Comparison of ENCODE assay signal across 8 mouse cellular contexts in genomic region chr17:35918276-35919059, GRCm38 (mm10). TPM values are rescaled to one million over a fixed set of nuclear protein-coding genes. Genes with fewer than 3 reads are reported as not detected.
DNase-seq lines count a peak whose midpoint lies in the region; ATAC-seq and TF ChIP-seq lines count a peak whose summit lies in the region.

No protein-coding gene starts in this region.

- peak; percentile 51 for DNase-seq in layer of hippocampus, adult 9-10 months (ENCODE audit: low spot score)
- no peak for DNase-seq in layer of hippocampus, adult 9-11 months
- peak; percentile 40 to 42 for DNase-seq in adrenal gland, postnatal 36 days
- peak; percentile 86 for DNase-seq in intestine, embryonic 14.5 days (ENCODE audit: low spot score)
- no peak for DNase-seq in liver, embryonic 14.5 days (ENCODE audit: low read depth in 3 of 3, low spot score in 3 of 3)
- DNase-seq in urinary bladder, adult 18-20 months (ENCODE audit: low spot score in 2 of 2) = no peak

- H3K4me3 ChIP-seq in forebrain, embryonic 12.5 days (replicated peaks) = peak overlapping the region; percentile 68
- H3K4me3 ChIP-seq in intestine, embryonic 14.5 days (ENCODE audit: low read depth, low read length) = peak overlapping the region; percentile 60
- H3K4me3 ChIP-seq in liver, embryonic 14.5 days (ENCODE audit: insufficient read depth in 1 of 2, low read depth in 2 of 2, low read length in 2 of 2) = peak overlapping the region; percentile 86 to 88
- peak overlapping the region; percentile 73 for H3K4me3 ChIP-seq in neural tube, embryonic 15.5 days (replicated peaks)

- H3K9ac ChIP-seq in forebrain, embryonic 12.5 days = peak overlapping the region; percentile 98
- peak overlapping the region; percentile 100 for H3K9ac ChIP-seq in intestine, embryonic 14.5 days (ENCODE audit: low read length)
- H3K9ac ChIP-seq in liver, embryonic 14.5 days (replicated peaks) = peak overlapping the region; percentile 100
- peak overlapping the region; percentile 80 for H3K9ac ChIP-seq in neural tube, embryonic 15.5 days (replicated peaks)

- peak overlapping the region; percentile 99 for H3K27ac ChIP-seq in forebrain, embryonic 12.5 days
- peak overlapping the region; percentile 99 for H3K27ac ChIP-seq in intestine, embryonic 14.5 days (ENCODE audit: low read depth)
- H3K27ac ChIP-seq in liver, embryonic 14.5 days = peak overlapping the region; percentile 97
- H3K27ac ChIP-seq in neural tube, embryonic 15.5 days (replicated peaks) = peak overlapping the region; percentile 99

- H3K36me3 ChIP-seq in forebrain, embryonic 12.5 days (replicated peaks) = peaks cover 17% of the 10 kb centered on the region
- H3K36me3 ChIP-seq in intestine, embryonic 14.5 days (ENCODE audit: control insufficient read depth, insufficient read depth, low read length) = peaks cover 26% of the 10 kb centered on the region
- peaks cover 23% of the 10 kb centered on the region for H3K36me3 ChIP-seq in liver, embryonic 14.5 days (replicated peaks; ENCODE audit: control insufficient read depth, insufficient read depth, low read depth)
- H3K36me3 ChIP-seq in neural tube, embryonic 15.5 days = peaks cover 4% of the 10 kb centered on the region

- TF ChIP-seq EP300 in liver, embryonic 14.5 days (IDR thresholded peaks at IDR 0.05; ENCODE audit: low read depth) = peak; percentile 42

- H3K9me3 ChIP-seq in forebrain, embryonic 12.5 days = no peaks in the 10 kb centered on the region
- no peaks in the 10 kb centered on the region for H3K9me3 ChIP-seq in intestine, embryonic 14.5 days (ENCODE audit: control insufficient read depth, low read length)
- no peaks in the 10 kb centered on the region for H3K9me3 ChIP-seq in liver, embryonic 14.5 days (ENCODE audit: control insufficient read depth, low read length)
- H3K9me3 ChIP-seq in neural tube, embryonic 15.5 days (replicated peaks) = no peaks in the 10 kb centered on the region

- peak overlapping the region; percentile 72 for H3K4me2 ChIP-seq in forebrain, embryonic 12.5 days
- H3K4me2 ChIP-seq in intestine, embryonic 14.5 days (ENCODE audit: low read length) = peak overlapping the region; percentile 90
- peak overlapping the region; percentile 96 for H3K4me2 ChIP-seq in liver, embryonic 14.5 days (ENCODE audit: low read depth)
- H3K4me2 ChIP-seq in neural tube, embryonic 15.5 days = peak overlapping the region; percentile 78

- WGBS in forebrain, embryonic 12.5 days = 0% methylated on average over 11 of the region's 11 CpGs
- WGBS in intestine, embryonic 14.5 days = 0% methylated on average over 11 of the region's 11 CpGs
- under 1% methylated on average over 11 of the region's 11 CpGs for WGBS in liver, embryonic 14.5 days (ENCODE audit: insufficient replicate concordance)
- under 1% methylated on average over 11 of the region's 11 CpGs for WGBS in neural tube, embryonic 15.5 days

- no peak for ATAC-seq in forebrain, embryonic 12.5 days (ENCODE audit: low FRiP score)
- no peak for ATAC-seq in intestine, embryonic 14.5 days (replicated peaks; ENCODE audit: low FRiP score, low TSS enrichment, low read depth)
- no peak for ATAC-seq in liver, embryonic 14.5 days (ENCODE audit: insufficient read depth)
- ATAC-seq in neural tube, embryonic 15.5 days (ENCODE audit: low FRiP score) = no peak

- peaks cover 36% of the 10 kb centered on the region for H3K4me1 ChIP-seq in forebrain, embryonic 12.5 days
- H3K4me1 ChIP-seq in intestine, embryonic 14.5 days (replicated peaks; ENCODE audit: control insufficient read depth, insufficient read depth, low read length) = peaks cover 28% of the 10 kb centered on the region
- H3K4me1 ChIP-seq in liver, embryonic 14.5 days (replicated peaks; ENCODE audit: control insufficient read depth in 2 of 2, insufficient read depth in 2 of 2, low read length in 1 of 2) = peaks cover 22 to 29% of the 10 kb centered on the region in 2 experiments
- H3K4me1 ChIP-seq in neural tube, embryonic 15.5 days = peaks cover 50% of the 10 kb centered on the region

- TF ChIP-seq CTCF in liver, embryonic 14.5 days (IDR thresholded peaks at IDR 0.05; ENCODE audit: low read depth) = no peak

- no peaks in the 10 kb centered on the region for H3K27me3 ChIP-seq in forebrain, embryonic 12.5 days
- H3K27me3 ChIP-seq in intestine, embryonic 14.5 days (replicated peaks; ENCODE audit: control insufficient read depth, insufficient read depth, low read length) = no peaks in the 10 kb centered on the region
- no peaks in the 10 kb centered on the region for H3K27me3 ChIP-seq in liver, embryonic 14.5 days (ENCODE audit: control insufficient read depth, insufficient read depth, low read length)
- H3K27me3 ChIP-seq in neural tube, embryonic 15.5 days (replicated peaks) = no peaks in the 10 kb centered on the region

RNA-seq across cellular contexts. Expression of gene Ppp1r10, which starts 2.2 kb away (rescaled TPM):
- 100 to 1,000 TPM in 1 of 2 experiments, 10 to 100 TPM in 1; 96.2 to 108 TPM for total RNA-seq in adrenal gland, postnatal 36 days (2021)
- polyA plus RNA-seq in forebrain, embryonic 12.5 days (2016; fragmentation: Nextera tagmentation; extraction: Ambion mirVana) = 65.4 and 70.4 TPM in 2 replicates
- 33.8 and 34.0 TPM in 2 replicates for polyA plus RNA-seq in intestine, embryonic 14.5 days (2014; fragmentation: Nextera tagmentation; extraction: Ambion mirVana)
- polyA plus RNA-seq in liver, embryonic 14.5 days (2012; rRNA removed) = 12.3 and 15.6 TPM in 2 replicates
- 15.4 and 17.4 TPM in 2 replicates for polyA plus RNA-seq in liver, embryonic 14.5 days (2014; fragmentation: Nextera tagmentation; extraction: Ambion mirVana)
- polyA plus RNA-seq in neural tube, embryonic 15.5 days (2015; fragmentation: Nextera tagmentation; extraction: Ambion mirVana) = 36.7 and 40.8 TPM in 2 replicates

RNA-seq across cellular contexts. Expression of gene Mrps18b, which starts 2.3 kb away (rescaled TPM):
- 10 to 100 TPM; 92.6 to 97.8 TPM for total RNA-seq in adrenal gland, postnatal 36 days (2021)
- 56.2 and 56.6 TPM in 2 replicates for polyA plus RNA-seq in forebrain, embryonic 12.5 days (2016; fragmentation: Nextera tagmentation; extraction: Ambion mirVana)
- polyA plus RNA-seq in intestine, embryonic 14.5 days (2014; fragmentation: Nextera tagmentation; extraction: Ambion mirVana) = 119 and 128 TPM in 2 replicates
- 42.6 and 51.6 TPM in 2 replicates for polyA plus RNA-seq in liver, embryonic 14.5 days (2012; rRNA removed)
- polyA plus RNA-seq in liver, embryonic 14.5 days (2014; fragmentation: Nextera tagmentation; extraction: Ambion mirVana) = 73.8 and 74.1 TPM in 2 replicates
- polyA plus RNA-seq in neural tube, embryonic 15.5 days (2015; fragmentation: Nextera tagmentation; extraction: Ambion mirVana) = 67.1 and 73.6 TPM in 2 replicates

RNA-seq across cellular contexts. Expression of gene Atat1, which starts 8.6 kb away (rescaled TPM):
- 10 to 100 TPM; 26.0 to 33.0 TPM for total RNA-seq in adrenal gland, postnatal 36 days (2021)
- polyA plus RNA-seq in forebrain, embryonic 12.5 days (2016; fragmentation: Nextera tagmentation; extraction: Ambion mirVana) = 277 and 280 TPM in 2 replicates
- 68.5 and 76.3 TPM in 2 replicates for polyA plus RNA-seq in intestine, embryonic 14.5 days (2014; fragmentation: Nextera tagmentation; extraction: Ambion mirVana)
- 8.5 and 8.7 TPM in 2 replicates for polyA plus RNA-seq in liver, embryonic 14.5 days (2012; rRNA removed)
- 3.3 and 5.8 TPM in 2 replicates for polyA plus RNA-seq in liver, embryonic 14.5 days (2014; fragmentation: Nextera tagmentation; extraction: Ambion mirVana)
- polyA plus RNA-seq in neural tube, embryonic 15.5 days (2015; fragmentation: Nextera tagmentation; extraction: Ambion mirVana) = 259 and 319 TPM in 2 replicates

RNA-seq across cellular contexts. Expression of gene 2310061I04Rik, which starts 21.2 kb away (rescaled TPM):
- 10 to 100 TPM; 47.0 to 49.4 TPM for total RNA-seq in adrenal gland, postnatal 36 days (2021)
- polyA plus RNA-seq in forebrain, embryonic 12.5 days (2016; fragmentation: Nextera tagmentation; extraction: Ambion mirVana) = 26.7 and 29.4 TPM in 2 replicates
- 26.7 and 30.6 TPM in 2 replicates for polyA plus RNA-seq in intestine, embryonic 14.5 days (2014; fragmentation: Nextera tagmentation; extraction: Ambion mirVana)
- polyA plus RNA-seq in liver, embryonic 14.5 days (2012; rRNA removed) = 14.4 and 18.3 TPM in 2 replicates
- 10.6 and 10.9 TPM in 2 replicates for polyA plus RNA-seq in liver, embryonic 14.5 days (2014; fragmentation: Nextera tagmentation; extraction: Ambion mirVana)
- polyA plus RNA-seq in neural tube, embryonic 15.5 days (2015; fragmentation: Nextera tagmentation; extraction: Ambion mirVana) = 59.2 and 75.2 TPM in 2 replicates

RNA-seq across cellular contexts. Expression of gene Dhx16, which starts 38.8 kb away (rescaled TPM):
- 10 to 100 TPM; 37.5 to 40.8 TPM for total RNA-seq in adrenal gland, postnatal 36 days (2021)
- polyA plus RNA-seq in forebrain, embryonic 12.5 days (2016; fragmentation: Nextera tagmentation; extraction: Ambion mirVana) = 48.0 and 54.8 TPM in 2 replicates
- 37.2 and 46.1 TPM in 2 replicates for polyA plus RNA-seq in intestine, embryonic 14.5 days (2014; fragmentation: Nextera tagmentation; extraction: Ambion mirVana)
- polyA plus RNA-seq in liver, embryonic 14.5 days (2012; rRNA removed) = 44.8 and 46.0 TPM in 2 replicates
- polyA plus RNA-seq in liver, embryonic 14.5 days (2014; fragmentation: Nextera tagmentation; extraction: Ambion mirVana) = 25.5 and 30.2 TPM in 2 replicates
- 26.8 and 30.5 TPM in 2 replicates for polyA plus RNA-seq in neural tube, embryonic 15.5 days (2015; fragmentation: Nextera tagmentation; extraction: Ambion mirVana)

Comparison
In these comparisons a context has a peak if more than half of its experiments do, and no peak if none do; other contexts are left out.
1. DNase-seq: peak in layer of hippocampus, adult 9-10 months (single experiment), adrenal gland, postnatal 36 days (2 of 2) and intestine, embryonic 14.5 days (single experiment); none in layer of hippocampus, adult 9-11 months (single experiment), liver, embryonic 14.5 days (0 of 3) and urinary bladder, adult 18-20 months (0 of 2).
2. Peak in every context shown above with its lines, with median percentiles within 50 percentile points of each other: H3K27ac ChIP-seq, H3K4me2 ChIP-seq, H3K4me3 ChIP-seq and H3K9ac ChIP-seq.